Mouse (Mus musculus): ENCODE results near the gene Atp5d. TPM values are rescaled to one million over a fixed set of nuclear protein-coding genes. Genes with fewer than 3 reads are reported as not detected.

Atp5d gene
- polyA plus RNA-seq, 1 experiment, result 242 TPM

DNA sequence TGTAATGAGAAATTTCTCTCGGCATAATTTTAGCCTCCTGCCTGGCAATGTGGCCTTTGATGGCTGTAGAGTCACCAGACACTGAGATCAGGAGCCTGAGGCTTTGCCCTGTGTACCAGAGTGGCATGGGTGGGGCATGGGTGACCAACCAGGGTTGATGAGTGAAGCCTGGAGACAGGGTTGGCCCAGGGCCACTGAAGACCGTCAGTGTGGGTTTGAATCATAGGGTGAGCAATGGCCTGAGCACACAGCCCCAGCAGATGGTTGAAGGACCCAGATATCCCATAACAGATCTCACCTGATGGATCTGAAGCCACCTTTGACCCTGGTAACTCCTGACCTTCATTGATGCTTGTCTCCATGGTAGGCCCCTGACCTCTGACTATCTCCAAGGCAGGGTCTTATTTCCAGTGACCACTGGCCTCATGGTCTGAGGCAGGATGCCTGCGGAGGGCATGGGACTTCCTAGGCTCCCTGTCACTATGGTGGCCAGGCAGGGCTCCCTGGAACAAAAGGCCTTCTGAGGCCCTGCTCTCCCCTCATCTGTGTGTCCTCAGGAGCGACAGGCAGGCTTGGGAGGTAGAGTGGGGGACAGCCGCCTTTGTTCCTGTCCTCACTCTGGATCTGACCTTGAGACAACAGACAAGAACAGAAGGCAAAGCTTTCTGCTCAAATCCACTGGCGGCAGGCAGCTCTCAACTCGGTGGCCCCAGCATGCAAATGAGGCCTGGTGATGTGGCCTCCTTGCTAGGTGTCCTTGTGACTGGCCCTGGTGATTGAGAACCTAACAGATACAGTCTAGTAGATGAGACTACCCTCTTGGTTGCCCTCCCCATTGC, 39.2 kb downstream of the Atp5d start:
- Histone ChIP-seq H3K27ac (ENCODE audit: insufficient read depth, low read length) (no peak overlapping the region), H3K4me1 (ENCODE audit: control insufficient read depth, insufficient read depth, low read length) (peaks cover 3% of the 10 kb centered on the region), H3K9me3 (replicated peaks; ENCODE audit: control insufficient read depth, insufficient read depth, low read length, poor library complexity, severe bottlenecking) (no peaks in the 10 kb centered on the region), H3K36me3 (ENCODE audit: control insufficient read depth, insufficient read depth, low read length, poor library complexity, severe bottlenecking) (no peaks in the 10 kb centered on the region), H3K27me3 (ENCODE audit: control insufficient read depth, insufficient read depth, low read length, poor library complexity, severe bottlenecking) (no peaks in the 10 kb centered on the region), H3K4me3 (ENCODE audit: low read depth, low read length) (no peak overlapping the region), H3K9ac (ENCODE audit: low read depth, poor library complexity, severe bottlenecking) (no peak overlapping the region)
- no peak for TF ChIP-seq POLR2A (IDR thresholded peaks at IDR 0.05; ENCODE audit: insufficient read depth, low read length)
- TF ChIP-seq CTCF (IDR thresholded peaks at IDR 0.05; ENCODE audit: low read depth, low read length), result no peak
- TF ChIP-seq EP300 (IDR thresholded peaks at IDR 0.05; ENCODE audit: insufficient read depth, low read depth, low read length), result no peak

DNA sequence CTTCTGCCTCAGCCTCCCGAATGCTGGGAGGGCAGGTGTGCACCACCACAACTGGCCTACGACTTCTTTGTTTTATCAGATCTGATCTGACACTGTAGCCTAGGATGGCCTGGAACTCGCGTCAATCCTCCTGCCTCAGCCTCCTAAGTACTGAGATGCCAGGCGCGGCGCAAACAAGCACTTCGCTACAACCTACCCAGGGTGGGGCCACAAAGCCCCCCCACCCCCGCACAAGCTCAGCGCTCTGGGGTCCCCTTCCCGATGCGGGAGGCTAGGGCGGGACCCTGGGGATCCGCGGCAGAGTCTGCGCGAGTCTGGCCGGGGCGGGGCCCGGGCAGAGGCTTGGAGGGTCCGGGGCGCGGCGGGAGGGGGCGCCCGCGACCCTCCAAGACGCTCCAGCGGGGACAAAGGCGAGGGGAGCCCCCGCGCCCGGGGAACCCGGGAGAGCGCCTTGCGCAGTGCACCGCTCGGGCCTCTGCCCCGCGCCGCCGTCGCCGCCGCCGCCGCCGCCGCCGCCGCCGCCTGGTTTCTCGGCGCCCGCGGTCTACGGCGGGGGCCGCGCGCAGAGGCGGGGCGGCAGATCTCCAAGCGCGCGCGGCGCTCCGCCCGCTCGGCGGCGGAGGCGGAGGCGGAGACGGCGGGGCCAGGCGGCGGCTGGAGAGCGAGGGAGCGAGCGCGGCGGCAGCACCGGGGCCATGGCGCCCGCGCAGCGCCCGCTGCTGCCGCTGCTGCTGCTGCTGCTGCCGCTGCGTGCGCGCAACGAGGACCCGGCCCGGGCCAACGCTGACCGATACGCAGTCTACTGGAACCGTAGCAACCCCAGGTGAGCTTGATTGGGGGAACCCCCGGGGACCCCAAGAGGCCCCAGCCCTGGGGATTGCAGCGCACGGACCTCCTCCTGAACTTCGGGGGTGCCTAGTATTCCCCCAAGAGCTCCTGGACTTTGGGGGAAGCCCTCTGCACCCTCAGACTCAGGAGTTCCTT, 40.9 kb downstream of the Atp5d start, which contains the start of gene Efna2:
Gene Efna2 (plus strand): TSS at position 415 of the 984 bp plus-strand sequence.
- H3K4me3 ChIP-seq (ENCODE audit: low read depth, low read length), result peak within 1 kb of the TSS; percentile 82
- H3K9me3 ChIP-seq (replicated peaks; ENCODE audit: control insufficient read depth, insufficient read depth, low read length, poor library complexity, severe bottlenecking), result no peaks in the 10 kb centered on the region
- H3K27ac ChIP-seq (ENCODE audit: insufficient read depth, low read length), result peak within 1 kb of the TSS; percentile 4; the same call in 1 of the 2 replicates
- H3K4me1 ChIP-seq (ENCODE audit: control insufficient read depth, insufficient read depth, low read length), result peaks cover 3% of the 10 kb centered on the region
- H3K9ac ChIP-seq (ENCODE audit: low read depth, poor library complexity, severe bottlenecking), result peak within 1 kb of the TSS; percentile 88
- TF ChIP-seq EP300 (IDR thresholded peaks at IDR 0.05; ENCODE audit: insufficient read depth, low read depth, low read length) (no peak), POLR2A (IDR thresholded peaks at IDR 0.05; ENCODE audit: insufficient read depth, low read length) (no peak), CTCF (IDR thresholded peaks at IDR 0.05; ENCODE audit: low read depth, low read length) (no peak)
- no peaks in the 10 kb centered on the region for H3K27me3 ChIP-seq (ENCODE audit: control insufficient read depth, insufficient read depth, low read length, poor library complexity, severe bottlenecking)
- H3K36me3 ChIP-seq (ENCODE audit: control insufficient read depth, insufficient read depth, low read length, poor library complexity, severe bottlenecking), result no peaks in the 10 kb centered on the region

DNA sequence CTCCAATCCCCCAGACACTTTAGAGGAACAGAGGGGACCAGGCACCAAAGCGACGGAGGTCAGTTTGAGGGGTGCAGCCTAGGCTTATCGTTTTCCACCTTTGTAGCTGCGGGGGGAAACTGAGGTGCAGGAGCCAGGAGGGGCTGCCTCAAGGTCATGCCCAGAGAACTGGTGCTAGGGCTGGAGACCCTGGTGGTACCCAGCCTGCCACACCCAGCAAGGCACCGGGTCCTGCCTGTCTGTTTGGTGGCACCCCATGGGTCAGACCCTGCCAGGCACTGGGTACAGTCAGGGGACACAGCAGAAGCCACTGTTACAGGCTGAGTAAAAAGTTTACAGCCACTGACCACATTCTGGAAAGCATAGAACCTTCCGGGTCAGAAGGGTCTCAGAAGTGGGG, 41.9 kb downstream of the Atp5d start:
- Histone ChIP-seq H3K4me1 (ENCODE audit: control insufficient read depth, insufficient read depth, low read length) (peaks cover 3% of the 10 kb centered on the region), H3K9ac (ENCODE audit: low read depth, poor library complexity, severe bottlenecking) (peak overlapping the region; percentile 88; the same call in 1 of the 2 replicates), H3K4me3 (ENCODE audit: low read depth, low read length) (peak overlapping the region; percentile 61; the same call in 1 of the 2 replicates), H3K36me3 (ENCODE audit: control insufficient read depth, insufficient read depth, low read length, poor library complexity, severe bottlenecking) (no peaks in the 10 kb centered on the region), H3K27ac (ENCODE audit: insufficient read depth, low read length) (no peak overlapping the region), H3K9me3 (replicated peaks; ENCODE audit: control insufficient read depth, insufficient read depth, low read length, poor library complexity, severe bottlenecking) (no peaks in the 10 kb centered on the region), H3K27me3 (ENCODE audit: control insufficient read depth, insufficient read depth, low read length, poor library complexity, severe bottlenecking) (no peaks in the 10 kb centered on the region)
- no peak for TF ChIP-seq EP300 (IDR thresholded peaks at IDR 0.05; ENCODE audit: insufficient read depth, low read depth, low read length)
- TF ChIP-seq CTCF (IDR thresholded peaks at IDR 0.05; ENCODE audit: low read depth, low read length), result no peak
- TF ChIP-seq POLR2A (IDR thresholded peaks at IDR 0.05; ENCODE audit: insufficient read depth, low read length), result no peak

DNA sequence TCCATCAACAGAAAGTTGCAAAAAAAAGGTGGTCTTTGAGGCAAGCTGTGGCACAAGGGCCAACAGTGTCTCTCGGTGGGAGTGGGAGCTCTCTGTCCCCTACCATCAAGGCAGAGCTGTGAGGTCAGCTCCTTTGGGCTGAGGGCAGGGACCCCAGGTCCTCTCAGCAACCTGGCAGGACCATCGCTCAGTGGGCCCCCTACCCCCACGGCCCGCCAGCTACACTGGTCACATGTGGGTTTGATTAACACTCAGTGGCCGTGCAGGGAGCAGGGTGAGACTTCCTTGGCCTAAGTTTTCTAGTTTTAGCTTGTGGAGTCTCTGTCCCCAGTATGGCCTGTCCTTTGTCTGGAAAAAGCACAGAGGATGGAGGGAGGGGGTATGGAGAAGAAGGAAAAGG, 42.4 kb downstream of the Atp5d start:
- TF ChIP-seq POLR2A (IDR thresholded peaks at IDR 0.05; ENCODE audit: insufficient read depth, low read length), result no peak
- no peak for TF ChIP-seq EP300 (IDR thresholded peaks at IDR 0.05; ENCODE audit: insufficient read depth, low read depth, low read length)
- no peak for TF ChIP-seq CTCF (IDR thresholded peaks at IDR 0.05; ENCODE audit: low read depth, low read length)
- no peaks in the 10 kb centered on the region for H3K36me3 ChIP-seq (ENCODE audit: control insufficient read depth, insufficient read depth, low read length, poor library complexity, severe bottlenecking)
- no peaks in the 10 kb centered on the region for H3K27me3 ChIP-seq (ENCODE audit: control insufficient read depth, insufficient read depth, low read length, poor library complexity, severe bottlenecking)
- H3K9me3 ChIP-seq (replicated peaks; ENCODE audit: control insufficient read depth, insufficient read depth, low read length, poor library complexity, severe bottlenecking), result no peaks in the 10 kb centered on the region
- H3K4me1 ChIP-seq (ENCODE audit: control insufficient read depth, insufficient read depth, low read length), result peaks cover 5% of the 10 kb centered on the region
- no peak overlapping the region for H3K9ac ChIP-seq (ENCODE audit: low read depth, poor library complexity, severe bottlenecking)
- no peak overlapping the region for H3K27ac ChIP-seq (ENCODE audit: insufficient read depth, low read length)
- H3K4me3 ChIP-seq (ENCODE audit: low read depth, low read length), result no peak overlapping the region

DNA sequence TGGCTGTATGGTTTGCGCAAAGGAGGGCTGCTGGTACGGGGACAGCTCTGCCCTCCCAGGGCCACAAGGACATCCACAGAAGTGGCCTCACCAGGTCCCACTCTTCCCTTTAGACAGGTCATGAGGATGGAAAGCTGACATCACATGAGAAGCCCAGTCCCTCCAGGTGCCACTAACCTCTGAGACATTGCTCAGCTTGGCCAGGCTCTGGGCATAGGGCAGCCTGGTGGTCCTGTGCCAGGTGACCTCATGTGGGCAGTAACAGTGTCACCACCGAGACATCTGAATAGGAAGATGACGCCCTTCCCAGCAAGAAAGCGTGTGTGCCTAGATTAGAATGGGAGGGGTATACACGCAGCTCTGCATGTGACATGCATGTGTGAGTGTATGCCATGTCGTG, 44.1 kb downstream of the Atp5d start:
- Histone ChIP-seq H3K9ac (ENCODE audit: low read depth, poor library complexity, severe bottlenecking) (no peak overlapping the region), H3K9me3 (replicated peaks; ENCODE audit: control insufficient read depth, insufficient read depth, low read length, poor library complexity, severe bottlenecking) (no peaks in the 10 kb centered on the region), H3K36me3 (ENCODE audit: control insufficient read depth, insufficient read depth, low read length, poor library complexity, severe bottlenecking) (no peaks in the 10 kb centered on the region), H3K27ac (ENCODE audit: insufficient read depth, low read length) (no peak overlapping the region), H3K4me1 (ENCODE audit: control insufficient read depth, insufficient read depth, low read length) (peaks cover 5% of the 10 kb centered on the region), H3K4me3 (ENCODE audit: low read depth, low read length) (no peak overlapping the region), H3K27me3 (ENCODE audit: control insufficient read depth, insufficient read depth, low read length, poor library complexity, severe bottlenecking) (no peaks in the 10 kb centered on the region)
- no peak for TF ChIP-seq CTCF (IDR thresholded peaks at IDR 0.05; ENCODE audit: low read depth, low read length)
- no peak for TF ChIP-seq EP300 (IDR thresholded peaks at IDR 0.05; ENCODE audit: insufficient read depth, low read depth, low read length)
- no peak for TF ChIP-seq POLR2A (IDR thresholded peaks at IDR 0.05; ENCODE audit: insufficient read depth, low read length)
